ENCODE assay signal across 8 mouse cellular contexts in genomic region chr9:20726134-20726858, GRCm38 (mm10). TPM values are rescaled to one million over a fixed set of nuclear protein-coding genes. Genes with fewer than 3 reads are reported as not detected.
DNase-seq lines count a peak whose midpoint lies in the region; ATAC-seq and TF ChIP-seq lines count a peak whose summit lies in the region.

No protein-coding gene starts in this region.

- intact Hi-C loops in gastrocnemius, postnatal 14 days (cut with DNase I; ENCODE audit: low total_unique reads), result loop anchor here (5.0 kb wide), 1 partner anchor 64 kb away; no protein-coding TSS in a partner anchor

- peak; percentile 28 for DNase-seq in embryo, embryonic 10 days (ENCODE audit: low spot score)
- no peak for DNase-seq in embryo, embryonic 11 days
- DNase-seq in lung, postnatal 0 days (ENCODE audit: low spot score), result no peak
- DNase-seq in lung, postnatal 4 days, result no peak
- no peak for DNase-seq in hindbrain, embryonic 14.5 days (ENCODE audit: low spot score)
- DNase-seq in midbrain, postnatal 0 days (ENCODE audit: low spot score), result no peak
- DNase-seq in gastrocnemius, postnatal 14 days, result no peak
- no peak for DNase-seq in lung, adult 18-20 months

- no peak for TF ChIP-seq EP300 in lung, postnatal 0 days (IDR thresholded peaks at IDR 0.05)

- H3K4me1 ChIP-seq in lung, postnatal 0 days (ENCODE audit: insufficient read depth, low read depth, low read length), result peaks cover 4% of the 10 kb centered on the region
- peaks cover 34% of the 10 kb centered on the region for H3K4me1 ChIP-seq in hindbrain, embryonic 14.5 days (replicated peaks; ENCODE audit: control insufficient read depth, insufficient read depth, low read length)
- H3K4me1 ChIP-seq in midbrain, postnatal 0 days (ENCODE audit: insufficient read depth, low read length), result peaks cover 12% of the 10 kb centered on the region; the same call in 1 of the 2 replicates

- H3K4me2 ChIP-seq in lung, postnatal 0 days (replicated peaks; ENCODE audit: low read depth, low read length), result peak overlapping the region; percentile 82
- peak overlapping the region; percentile 99 for H3K4me2 ChIP-seq in hindbrain, embryonic 14.5 days (replicated peaks)
- peak overlapping the region; percentile 88 for H3K4me2 ChIP-seq in midbrain, postnatal 0 days (ENCODE audit: low read depth, low read length, poor library complexity, severe bottlenecking)

- 3% methylated on average over 42 of the region's 42 CpGs for WGBS in lung, postnatal 0 days
- WGBS in hindbrain, embryonic 14.5 days, result 1% methylated on average over 39 of the region's 42 CpGs
- 3% methylated on average over 39 of the region's 42 CpGs for WGBS in midbrain, postnatal 0 days

- peaks cover 28% of the 10 kb centered on the region for H3K27me3 ChIP-seq in lung, postnatal 0 days (replicated peaks; ENCODE audit: insufficient read depth, low read length)
- H3K27me3 ChIP-seq in hindbrain, embryonic 14.5 days (ENCODE audit: control insufficient read depth, insufficient read depth, low read length), result no peaks in the 10 kb centered on the region
- no peaks in the 10 kb centered on the region for H3K27me3 ChIP-seq in midbrain, postnatal 0 days (ENCODE audit: insufficient read depth, low read length)

- ATAC-seq in lung, postnatal 0 days, result 0 out of 2 replicates have a peak, but pooled peaks have one; percentile 5
- ATAC-seq in hindbrain, embryonic 14.5 days (ENCODE audit: low FRiP score), result peak; percentile 19
- ATAC-seq in midbrain, postnatal 0 days (ENCODE audit: low FRiP score), result peak; percentile 32

- peak overlapping the region; percentile 41 for H3K4me3 ChIP-seq in lung, postnatal 0 days (ENCODE audit: low read depth, low read length)
- H3K4me3 ChIP-seq in hindbrain, embryonic 14.5 days (replicated peaks; ENCODE audit: low read length), result peak overlapping the region; percentile 54
- peak overlapping the region; percentile 61 for H3K4me3 ChIP-seq in midbrain, postnatal 0 days (ENCODE audit: low read depth, low read length)

- 0 out of 2 replicates have a peak overlapping the region, but pooled peaks have one; percentile 3 for H3K9ac ChIP-seq in lung, postnatal 0 days (replicated peaks; ENCODE audit: low read depth)
- peak overlapping the region; percentile 70 for H3K9ac ChIP-seq in hindbrain, embryonic 14.5 days
- peak overlapping the region; percentile 75 for H3K9ac ChIP-seq in midbrain, postnatal 0 days (replicated peaks; ENCODE audit: low read length, poor library complexity, severe bottlenecking)

- no peaks in the 10 kb centered on the region for H3K36me3 ChIP-seq in lung, postnatal 0 days (ENCODE audit: insufficient read depth, low read length)
- H3K36me3 ChIP-seq in hindbrain, embryonic 14.5 days (replicated peaks; ENCODE audit: control insufficient read depth, insufficient read depth), result no peaks in the 10 kb centered on the region
- no peaks in the 10 kb centered on the region for H3K36me3 ChIP-seq in midbrain, postnatal 0 days (ENCODE audit: insufficient read depth, low read length)

- no peaks in the 10 kb centered on the region for H3K9me3 ChIP-seq in lung, postnatal 0 days (ENCODE audit: low read length)
- H3K9me3 ChIP-seq in hindbrain, embryonic 14.5 days (ENCODE audit: control insufficient read depth, low read length), result no peaks in the 10 kb centered on the region
- H3K9me3 ChIP-seq in midbrain, postnatal 0 days (ENCODE audit: low read length), result no peaks in the 10 kb centered on the region

- no peak for TF ChIP-seq CTCF in lung, postnatal 0 days (IDR thresholded peaks at IDR 0.05)
- TF ChIP-seq CTCF in midbrain, postnatal 0 days (IDR thresholded peaks at IDR 0.05), result no peak

- no peak overlapping the region for H3K27ac ChIP-seq in lung, postnatal 0 days (ENCODE audit: low read length)
- H3K27ac ChIP-seq in hindbrain, embryonic 14.5 days, result peak overlapping the region; percentile 4; the same call in 1 of the 2 replicates
- no peak overlapping the region for H3K27ac ChIP-seq in midbrain, postnatal 0 days (ENCODE audit: low read depth, low read length)

RNA-seq across cellular contexts. Expression of gene Olfm2, which starts 19.9 kb away (rescaled TPM):
- 0.36 and 0.55 TPM in 2 replicates for polyA plus RNA-seq in lung, postnatal 0 days (2015; fragmentation: Nextera tagmentation; extraction: Ambion mirVana)
- 185 and 207 TPM in 2 replicates for polyA plus RNA-seq in hindbrain, embryonic 14.5 days (2014; fragmentation: Nextera tagmentation; extraction: Ambion mirVana)
- total RNA-seq in midbrain, postnatal 0 days (2014; rRNA removed), result 301 and 342 TPM in 2 replicates
- polyA plus RNA-seq in midbrain, postnatal 0 days (2015; fragmentation: Nextera tagmentation; extraction: Ambion mirVana), result 245 and 273 TPM in 2 replicates
- under 1 TPM in 1 of 2 experiments, not detected in 1; 0.29 TPM for total RNA-seq in gastrocnemius, postnatal 14 days (2021)

Comparison
In these comparisons a context has a peak if more than half of its experiments do, and no peak if none do; other contexts are left out.
1. H3K9ac ChIP-seq: peak in every context shown above with its lines; median percentile 75 in midbrain, postnatal 0 days; 70 in hindbrain, embryonic 14.5 days; 3 in lung, postnatal 0 days.
2. RNA of gene Olfm2, which starts 19.9 kb away (polyA plus RNA-seq): 245 to 273 TPM in midbrain, postnatal 0 days and 185 to 207 TPM in hindbrain, embryonic 14.5 days; 0.36 to 0.55 TPM in lung, postnatal 0 days; every median in the first group is over 100 times any median in the second.
3. Peak in every context shown above with its lines, with median percentiles within 50 percentile points of each other: ATAC-seq, H3K4me2 ChIP-seq and H3K4me3 ChIP-seq.